In genomic region chr19:58942841-58943828, GRCm38 (mm10) we compare ENCODE assay signal across 7 mouse cellular contexts. TPM values are rescaled to one million over a fixed set of nuclear protein-coding genes. Genes with fewer than 3 reads are reported as not detected.
DNase-seq lines count a peak whose midpoint lies in the region; ATAC-seq lines count a peak whose summit lies in the region.

Gene Eno4, plus strand, starts transcription at chr19:58943425.
Gene Hspa12a, minus strand, starts transcription at chr19:58943654.

- peak within 1 kb of the TSS; percentile 72 for H3K4me3 ChIP-seq in intestine, embryonic 16.5 days (ENCODE audit: low read length)
- H3K4me3 ChIP-seq in midbrain, embryonic 11.5 days (ENCODE audit: low read depth, low read length), result peak within 1 kb of the TSS; percentile 60

- DNase-seq in adrenal gland, adult 18-20 months (ENCODE audit: low spot score in 2 of 2), result peak; percentile 89 to 92
- peak; percentile 98 for DNase-seq in embryo, embryonic 10.5 days (ENCODE audit: low spot score)
- peak; percentile 93 to 95 for DNase-seq in gastrocnemius, postnatal 4 days (ENCODE audit: low spot score in 2 of 2)
- DNase-seq in left cerebral cortex, postnatal 36 days (ENCODE audit: low spot score in 2 of 2), result peak; percentile 96 to 98
- DNase-seq in midbrain, embryonic 11.5 days (ENCODE audit: low spot score, missing footprints), result peak; percentile 100
- peak; percentile 92 for DNase-seq in skeletal muscle tissue, adult 2 months (ENCODE audit: low read depth, low spot score)

- H3K4me1 ChIP-seq in intestine, embryonic 16.5 days (ENCODE audit: control insufficient read depth, insufficient read depth, low read length), result peaks cover 4% of the 10 kb centered on the region; the same call in 1 of the 2 replicates
- H3K4me1 ChIP-seq in midbrain, embryonic 11.5 days (ENCODE audit: control insufficient read depth, insufficient read depth, low read length), result peaks cover 9% of the 10 kb centered on the region; the same call in 1 of the 2 replicates

- H3K27me3 ChIP-seq in intestine, embryonic 16.5 days (replicated peaks; ENCODE audit: control insufficient read depth, insufficient read depth, low read length), result no peaks in the 10 kb centered on the region
- peaks cover 4% of the 10 kb centered on the region; the same call in 1 of the 2 replicates for H3K27me3 ChIP-seq in midbrain, embryonic 11.5 days (ENCODE audit: control insufficient read depth, insufficient read depth, low read length)

- intact Hi-C loops in left cerebral cortex, postnatal 36 days (cut with DNase I), result no loop called here

- WGBS in intestine, embryonic 16.5 days, result under 1% methylated on average over 65 of the region's 65 CpGs
- under 1% methylated on average over 65 of the region's 65 CpGs for WGBS in midbrain, embryonic 11.5 days

- H3K27ac ChIP-seq in intestine, embryonic 16.5 days (ENCODE audit: low read length), result peak within 1 kb of the TSS; percentile 55
- H3K27ac ChIP-seq in midbrain, embryonic 11.5 days (ENCODE audit: low read depth, low read length), result no peak within 1 kb of the TSS; the same call in 1 of the 2 replicates

- H3K36me3 ChIP-seq in intestine, embryonic 16.5 days (ENCODE audit: control insufficient read depth, insufficient read depth, low read length), result no peaks in the 10 kb centered on the region
- H3K36me3 ChIP-seq in midbrain, embryonic 11.5 days (ENCODE audit: control insufficient read depth, insufficient read depth, low read length), result no peaks in the 10 kb centered on the region

- no peaks in the 10 kb centered on the region for H3K9me3 ChIP-seq in intestine, embryonic 16.5 days (ENCODE audit: control insufficient read depth, low read length)
- no peaks in the 10 kb centered on the region for H3K9me3 ChIP-seq in midbrain, embryonic 11.5 days (ENCODE audit: control insufficient read depth, low read length)

- peak within 1 kb of the TSS; percentile 95 for H3K4me2 ChIP-seq in intestine, embryonic 16.5 days (ENCODE audit: low read depth, low read length)
- peak within 1 kb of the TSS; percentile 65 for H3K4me2 ChIP-seq in midbrain, embryonic 11.5 days

- H3K9ac ChIP-seq in intestine, embryonic 16.5 days (ENCODE audit: low read depth, low read length), result peak within 1 kb of the TSS; percentile 83
- peak within 1 kb of the TSS; percentile 71 for H3K9ac ChIP-seq in midbrain, embryonic 11.5 days (ENCODE audit: low read length)

- peak; percentile 99 for ATAC-seq in intestine, embryonic 16.5 days
- ATAC-seq in midbrain, embryonic 11.5 days (ENCODE audit: low FRiP score), result peak; percentile 97

RNA-seq across cellular contexts. Expression of gene Eno4, which starts in this region (rescaled TPM):
- under 1 TPM; 0.30 to 0.42 TPM for total RNA-seq in adrenal gland, adult 18-20 months (2021)
- total RNA-seq in gastrocnemius, postnatal 4 days (2021), result under 1 TPM in 1 of 2 experiments, not detected in 1; 0.26 TPM
- polyA plus RNA-seq in intestine, embryonic 16.5 days (2015; fragmentation: Nextera tagmentation; extraction: Ambion mirVana), result 0.28 and 0.34 TPM in 2 replicates
- total RNA-seq in left cerebral cortex, postnatal 36 days (2021), result 1 to 10 TPM; 2.2 to 2.4 TPM
- polyA plus RNA-seq in midbrain, embryonic 11.5 days (2014; fragmentation: Nextera tagmentation; extraction: Ambion mirVana), result 0.39 and 0.45 TPM in 2 replicates

RNA-seq across cellular contexts. Expression of gene Hspa12a, which starts in this region (rescaled TPM):
- 100 to 1,000 TPM in 1 of 2 experiments, 10 to 100 TPM in 1; 60.3 to 148 TPM for total RNA-seq in adrenal gland, adult 18-20 months (2021)
- total RNA-seq in gastrocnemius, postnatal 4 days (2021), result 10 to 100 TPM; 19.7 to 22.0 TPM
- polyA plus RNA-seq in intestine, embryonic 16.5 days (2015; fragmentation: Nextera tagmentation; extraction: Ambion mirVana), result 4.2 and 4.7 TPM in 2 replicates
- 100 to 1,000 TPM; 217 to 223 TPM for total RNA-seq in left cerebral cortex, postnatal 36 days (2021)
- 9.3 and 10.6 TPM in 2 replicates for polyA plus RNA-seq in midbrain, embryonic 11.5 days (2014; fragmentation: Nextera tagmentation; extraction: Ambion mirVana)
